Mouse (Mus musculus) cerebellum, postnatal 10 days (tissue): ENCODE measurements around the gene Slc40a1.
A peak's percentile ranks its signal among the peaks of the same experiment; 100 is the strongest.

Experiments used
- DNase-seq, 2 experiments: peaks; one replicate each; pipeline ENCODE4 v3.0.0; 2021; ENCODE audit warnings: mixed read lengths in 2 of 2

The Slc40a1 gene

GRCm38 (mm10) chr1:45926393-45926763, at the start of gene Slc40a1:
Gene Slc40a1, minus strand, starts transcription at chr1:45926523.
- DNase-seq: peak in 1 of 2 experiments; percentile 3

- no peak for DNase-seq
Observed at GRCm38 (mm10) chr1:45971314-45971713, 45.0 kb upstream of the Slc40a1 start.

DNA sequence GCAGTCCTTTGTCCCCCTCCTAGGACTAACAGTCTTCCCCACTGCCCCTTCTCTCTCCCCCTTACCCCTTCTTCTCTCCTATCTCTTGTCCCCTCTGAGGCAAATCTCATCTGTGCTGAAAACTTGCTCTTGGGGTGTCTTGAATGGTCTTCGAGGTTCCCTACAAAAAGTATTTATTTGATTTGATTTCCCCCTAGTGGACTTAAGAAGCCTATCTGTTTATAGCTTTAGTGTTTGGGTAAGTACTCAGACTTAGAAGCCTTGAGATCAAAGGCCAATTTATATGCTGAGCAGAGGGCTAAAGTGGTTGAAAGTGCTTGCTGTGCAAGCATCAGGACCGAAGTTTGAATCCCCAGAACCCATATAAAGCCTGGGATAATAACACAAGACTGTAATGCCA, 22.7 kb upstream of the Slc40a1 start:
- DNase-seq: no peak

DNA sequence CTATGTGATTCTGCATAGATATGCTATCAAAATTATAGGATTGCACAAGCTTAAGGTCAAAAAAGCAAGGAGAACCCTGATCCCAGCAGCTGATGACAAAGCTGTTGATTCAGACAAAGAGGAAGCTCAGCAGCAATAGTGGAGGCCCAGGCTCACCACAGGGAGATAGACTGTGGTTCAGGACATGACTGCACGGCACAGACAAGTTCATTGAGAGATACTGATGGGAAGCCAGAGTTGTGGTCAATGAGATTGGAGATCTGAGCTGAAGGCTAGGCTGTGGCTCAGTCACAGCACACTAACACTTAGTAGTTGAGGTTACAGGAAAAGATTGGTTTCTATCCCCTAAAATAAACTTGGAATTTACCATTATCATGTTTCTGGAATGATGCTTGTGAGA, 21.5 kb upstream of the Slc40a1 start:
- DNase-seq: no peak

DNA sequence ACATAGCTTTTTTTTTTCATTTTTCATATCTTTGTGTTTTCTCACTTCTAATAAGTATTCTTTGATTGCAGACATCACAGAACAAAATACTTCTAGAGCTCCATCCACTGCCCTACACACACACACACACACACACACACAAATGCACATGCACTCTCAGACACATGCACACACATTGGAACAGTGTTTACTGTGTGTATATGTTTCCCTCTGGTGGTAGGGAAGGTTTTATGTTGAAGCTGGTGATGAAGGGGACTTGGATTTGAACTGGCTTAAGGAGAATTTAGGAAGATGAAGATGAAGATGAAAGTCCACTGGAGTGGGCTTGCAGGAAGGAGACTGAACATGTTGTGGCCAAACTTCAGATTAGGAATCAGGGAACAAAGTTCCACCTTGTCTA, 4.8 kb upstream of the Slc40a1 start:
- no peak for DNase-seq

- DNase-seq: no peak
Observed at GRCm38 (mm10) chr1:45926911-45927310, 588 bp upstream of the Slc40a1 start.

DNA sequence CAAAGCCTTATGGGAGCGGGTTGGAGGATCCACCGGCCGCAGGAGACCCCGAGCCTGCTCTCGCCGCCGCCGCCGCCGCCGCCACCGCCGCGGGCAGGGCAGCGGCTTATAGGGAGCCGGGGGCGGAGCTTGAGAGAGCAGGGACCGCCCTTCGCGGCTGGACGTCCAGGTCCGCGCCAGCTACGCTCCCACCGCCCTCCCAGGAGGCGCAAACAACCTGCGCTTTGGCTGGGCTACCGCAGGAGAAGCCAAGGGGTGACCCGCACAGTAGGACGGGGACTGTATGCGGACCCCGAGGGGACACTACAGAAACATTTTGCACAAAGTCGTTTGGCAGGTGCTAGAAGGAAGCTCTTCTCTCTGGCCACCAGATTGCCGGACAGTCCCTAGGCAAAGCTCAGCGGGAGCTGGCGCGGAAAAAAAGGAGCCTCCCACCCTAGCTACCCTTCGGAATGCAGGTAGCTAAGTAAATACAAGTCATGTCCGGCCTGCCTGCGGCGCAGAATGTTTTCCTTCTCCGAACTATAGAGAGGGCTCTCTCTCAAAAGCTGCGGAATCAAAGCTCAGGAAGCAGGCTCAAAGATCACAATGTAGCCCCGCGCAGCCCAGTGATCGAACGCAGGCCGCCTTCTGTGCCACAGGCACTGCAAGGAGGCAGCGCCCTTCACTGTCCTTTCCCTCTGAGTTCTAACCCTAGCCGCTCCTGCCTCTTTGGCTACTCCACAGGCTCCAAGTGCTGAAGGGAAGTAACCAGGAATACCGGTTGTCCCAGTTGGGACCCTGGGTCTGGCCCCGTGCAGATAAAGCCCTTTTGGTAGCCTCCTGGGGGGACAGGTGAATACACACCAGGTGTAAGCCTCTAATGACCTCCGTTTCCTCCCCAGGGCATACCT, 577 bp downstream of the Slc40a1 start:
- peak; percentile 83 to 88 for DNase-seq

DNA sequence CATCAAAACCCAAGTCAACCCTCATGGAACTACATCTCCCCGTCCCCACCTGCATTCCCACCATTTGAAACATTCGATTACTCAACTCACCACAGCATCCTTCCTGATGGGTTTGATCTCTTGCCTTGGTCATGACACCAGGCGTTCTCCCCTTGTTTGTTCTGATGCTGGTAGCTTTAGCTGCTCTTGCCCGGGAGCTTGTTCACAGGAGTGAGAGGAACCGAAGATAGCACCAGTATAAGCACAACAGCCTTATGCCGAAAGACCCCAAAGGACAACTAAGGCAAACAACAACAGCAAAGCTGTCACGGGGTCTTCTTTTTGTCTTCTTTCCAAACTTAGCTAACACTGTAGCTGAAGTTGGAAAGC, 1.2 kb downstream of the Slc40a1 start:
- no peak for DNase-seq

GRCm38 (mm10) chr1:45924516-45924915, 1.8 kb downstream of the Slc40a1 start:
- no peak for DNase-seq

GRCm38 (mm10) chr1:45923306-45923705, 3.0 kb downstream of the Slc40a1 start:
- no peak for DNase-seq

- no peak for DNase-seq
Observed at GRCm38 (mm10) chr1:45920703-45921102, 5.6 kb downstream of the Slc40a1 start.

DNA sequence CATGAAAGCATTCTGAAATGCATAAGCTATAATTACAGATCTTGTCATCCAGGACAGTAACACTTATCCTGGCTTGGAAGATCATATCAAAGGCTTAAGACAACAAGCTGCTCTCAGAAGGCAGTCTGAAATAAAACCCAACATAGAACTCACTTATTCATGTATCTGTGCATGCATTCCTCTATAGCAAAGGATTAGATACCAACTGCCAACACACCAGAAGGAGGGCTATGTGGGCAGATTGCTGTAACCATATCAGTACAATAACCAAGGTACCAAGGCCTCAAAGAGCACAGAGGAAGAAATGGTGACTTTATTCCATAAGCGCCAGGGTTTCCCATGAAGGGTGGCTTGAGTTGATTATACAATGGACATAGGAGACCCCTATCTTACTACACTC, 6.6 kb downstream of the Slc40a1 start:
- no peak for DNase-seq

DNA sequence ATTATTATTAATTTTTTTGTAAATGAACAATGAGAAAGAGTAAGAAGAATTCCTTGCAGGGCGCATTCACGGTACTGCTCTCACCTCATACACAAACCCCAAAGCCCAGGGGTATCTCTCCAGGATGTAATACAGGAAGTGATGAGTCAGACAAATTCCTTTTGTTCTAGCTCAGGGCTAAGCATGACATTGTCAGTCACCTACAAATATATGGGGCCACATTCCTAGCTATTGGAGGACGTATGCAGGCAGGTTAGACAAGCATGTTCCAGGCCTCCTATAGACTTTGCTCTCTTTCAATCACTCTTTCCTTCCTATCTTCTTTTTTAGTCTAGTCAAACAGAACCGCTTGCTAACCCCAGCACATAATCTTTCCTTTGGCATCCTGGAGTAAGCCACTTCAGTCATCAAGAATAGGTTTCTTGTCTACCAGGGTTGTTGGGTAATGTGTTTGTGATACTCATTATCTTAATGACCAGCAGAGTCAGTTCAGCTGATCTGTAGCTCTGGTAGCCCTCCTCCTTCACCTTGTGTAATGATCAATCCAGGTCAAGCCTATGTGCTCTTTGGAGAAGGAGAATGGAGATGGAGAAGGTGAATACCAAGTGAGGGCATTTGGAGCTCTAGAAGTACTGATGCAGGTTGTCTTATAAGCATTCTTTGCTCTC, 9.1 kb downstream of the Slc40a1 start:
- no peak for DNase-seq

- no peak for DNase-seq
Observed at GRCm38 (mm10) chr1:45916174-45916573, 10.1 kb downstream of the Slc40a1 start.

- DNase-seq: no peak
Observed at GRCm38 (mm10) chr1:45914236-45914635, 12.1 kb downstream of the Slc40a1 start.

GRCm38 (mm10) chr1:45905107-45905821, 21.1 kb downstream of the Slc40a1 start:
- peak; percentile 68 to 79 for DNase-seq

DNA sequence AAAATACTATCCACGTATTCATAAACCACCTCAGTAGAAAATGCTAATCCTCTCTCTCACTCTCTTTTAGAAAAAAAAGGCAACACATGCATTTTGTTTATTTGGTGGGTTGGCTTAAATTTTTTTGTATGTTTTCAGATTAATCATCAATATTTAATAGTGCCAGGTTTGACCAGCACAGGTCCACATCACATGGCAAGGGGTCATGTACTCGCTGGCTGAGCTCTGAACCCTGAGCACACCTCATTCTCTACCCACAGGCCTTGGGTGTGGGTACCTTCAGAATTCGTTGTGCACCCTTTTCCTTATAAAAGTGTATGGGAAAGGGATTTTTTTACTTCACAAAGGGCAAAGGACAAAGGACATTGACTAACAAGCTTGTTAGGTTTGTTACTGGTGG, 22.2 kb downstream of the Slc40a1 start:
- no peak for DNase-seq

GRCm38 (mm10) chr1:45898044-45898443, 28.3 kb downstream of the Slc40a1 start:
- DNase-seq: no peak

- no peak for DNase-seq
Observed at GRCm38 (mm10) chr1:45894168-45894912, 32.0 kb downstream of the Slc40a1 start.

DNA sequence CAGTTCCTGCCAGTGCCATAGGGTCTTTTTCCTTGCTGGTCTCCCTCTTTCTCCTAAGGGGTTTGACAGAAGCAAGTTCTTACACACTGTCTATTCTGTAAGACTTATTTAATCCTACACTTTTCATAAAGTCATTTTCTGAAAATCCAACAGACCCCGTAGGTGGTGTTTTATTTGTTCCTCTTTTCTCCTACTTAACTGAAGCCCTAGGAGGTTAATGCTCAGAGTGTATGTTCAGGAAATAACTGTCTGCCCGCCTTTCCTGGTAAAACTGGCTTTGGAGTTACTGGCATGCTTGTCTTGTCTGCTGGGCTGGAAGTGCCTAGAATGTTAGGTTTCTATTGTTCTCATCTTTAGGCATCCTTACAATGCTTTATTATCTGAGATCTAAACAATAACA, 34.3 kb downstream of the Slc40a1 start:
- DNase-seq: no peak

DNA sequence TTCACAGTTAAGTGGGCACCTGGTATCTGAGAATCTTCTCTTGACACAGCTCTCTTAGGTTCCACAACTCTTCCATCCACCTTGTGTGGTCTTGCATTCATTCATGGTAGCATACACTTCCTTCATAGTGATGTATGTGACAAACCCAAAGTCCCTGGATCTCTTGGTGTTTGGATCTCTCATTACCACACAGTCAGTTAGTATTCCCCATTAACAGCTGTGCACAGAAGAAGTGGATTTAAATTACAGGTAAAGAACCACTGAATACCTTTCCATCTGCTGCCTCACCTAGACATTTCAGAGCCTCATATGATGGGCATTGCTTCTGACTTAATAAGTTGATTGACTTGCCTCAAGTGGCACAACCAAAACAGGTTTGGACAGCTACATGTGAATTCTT, 36.1 kb downstream of the Slc40a1 start, which contains the start of gene Gm5269:
Gene Gm5269 (minus strand): TSS at position 101 of the 400 bp plus-strand sequence.
- DNase-seq: no peak

DNA sequence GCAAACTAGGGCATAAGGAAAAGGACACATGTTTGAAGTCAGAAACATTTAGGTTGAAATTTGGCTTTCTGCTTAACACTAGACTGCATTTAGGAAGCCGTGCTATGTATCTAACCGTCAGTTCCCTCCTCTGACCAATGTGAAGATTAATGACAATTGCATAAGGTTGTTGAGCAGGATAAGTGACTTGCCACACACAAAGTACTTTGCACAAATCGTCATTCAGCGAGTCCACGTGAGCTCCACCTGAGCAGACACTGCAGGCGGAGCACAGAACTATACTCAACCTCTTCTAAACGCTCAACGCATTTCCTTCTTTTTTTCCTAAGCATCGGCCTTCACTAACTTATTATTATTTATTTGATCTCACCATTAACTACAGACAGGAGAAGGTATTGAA, 39.5 kb downstream of the Slc40a1 start:
- DNase-seq: no peak

DNA sequence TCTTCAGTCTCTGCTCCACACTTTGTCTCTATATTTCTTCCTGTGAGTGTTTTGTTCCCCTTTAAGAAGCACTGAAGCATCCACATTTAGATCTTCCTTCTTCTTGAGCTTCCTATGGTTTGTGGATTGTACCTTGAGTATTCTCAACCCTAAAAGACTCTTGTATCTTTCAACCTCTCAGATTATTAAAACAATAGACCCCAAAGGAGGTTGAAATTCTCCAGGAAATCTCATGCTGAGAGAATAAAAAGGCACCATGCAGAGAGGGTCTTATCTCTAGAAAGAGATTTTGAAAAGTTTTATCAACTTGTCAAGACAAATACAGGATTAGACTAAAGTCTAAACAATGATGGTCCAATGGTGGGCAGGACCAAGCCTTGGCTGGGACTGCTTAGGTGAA, 42.9 kb downstream of the Slc40a1 start:
- no peak for DNase-seq
